Mouse (Mus musculus): ENCODE measurements at regions not wholly inside any gene's neighbourhood (a gene's known extent, or its start where the extent isn't known, plus 50 kb on each side); places are given as distances from the start of the nearest gene placed in this dataset.

DNA sequence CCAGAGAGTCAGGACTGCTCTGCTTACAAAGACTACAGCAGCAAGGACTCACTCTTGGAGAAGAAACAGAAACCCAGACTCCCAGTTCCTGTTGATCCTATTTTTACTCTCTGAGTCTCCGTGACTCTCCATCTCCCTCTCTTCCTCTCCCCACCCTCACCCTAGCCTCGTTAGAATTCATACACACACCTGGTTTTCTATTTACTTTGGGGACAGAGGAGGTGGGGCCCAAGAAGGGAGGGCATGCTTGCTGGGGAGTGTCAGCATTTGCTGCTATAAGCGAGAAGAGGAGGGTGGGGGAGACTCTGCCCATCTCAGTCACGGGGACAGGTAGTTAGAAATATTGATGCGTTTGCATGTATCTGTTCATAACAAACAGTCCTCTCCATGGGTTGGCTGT is 129.6 kb upstream of the Runx1 start:
- TF ChIP-seq POLR2A (IDR thresholded peaks at IDR 0.05; ENCODE audit: low read depth, low read length) (no peak), CTCF (IDR thresholded peaks at IDR 0.05; ENCODE audit: borderline replicate concordance, insufficient read depth, low read length) (no peak)

Data from embryonic fibroblast, embryonic 13.5 days (primary cell).